Mouse (Mus musculus) megakaryocyte, embryonic 14.5 days (primary cell): ENCODE measurements around the gene Pip5kl1.

Source experiments
- FLI1 ChIP-seq: IDR thresholded peaks from 2 replicates; pipeline ENCODE4 v1.6.1; 2012; ENCODE audit warnings: low read length, inconsistent platforms, mixed read lengths
- GATA1 ChIP-seq: IDR thresholded peaks from 3 replicates; pipeline ENCODE4 v1.6.1; 2012; ENCODE audit warnings: mixed read lengths, low read length, inconsistent platforms, borderline replicate concordance

DNA sequence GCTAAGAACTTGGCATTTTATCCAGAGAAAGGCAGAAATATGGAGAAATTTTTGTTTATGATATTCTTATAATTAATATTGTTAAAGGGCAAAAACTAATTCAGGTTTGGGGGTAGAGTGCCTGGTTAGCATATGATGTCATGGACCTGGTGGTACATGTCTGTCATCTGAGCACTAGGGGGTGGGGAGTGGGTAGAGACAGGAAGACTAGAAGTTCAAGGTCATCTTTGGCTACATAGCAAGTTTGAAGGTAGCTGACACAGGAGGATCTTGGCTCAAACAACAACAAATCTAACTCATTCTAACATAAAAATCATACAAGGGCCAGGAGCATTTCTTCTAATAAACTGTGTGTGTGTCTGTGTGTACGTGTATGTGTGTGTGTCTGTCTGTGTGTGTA lies 46.3 kb upstream of the Pip5kl1 start:
- TF ChIP-seq GATA1 (no peak), FLI1 (no peak)
